Mouse (Mus musculus): ENCODE results near the gene Il17ra. TPM values are rescaled to one million over a fixed set of nuclear protein-coding genes. Genes with fewer than 3 reads are reported as not detected.

The Il17ra gene
- polyA plus RNA-seq, 1 experiment = 36.1 TPM

GRCm38 (mm10) chr6:120504051-120504450 lies 41.0 kb downstream of the Il17ra start:
- no peak for TF ChIP-seq CTCF (conservative IDR thresholded peaks at IDR 0.05; ENCODE audit: insufficient read depth, insufficient read length, low read depth, low read length)
- no peak for TF ChIP-seq POLR2A (IDR thresholded peaks at IDR 0.05; ENCODE audit: low read depth, low read length)
- WGBS = 65% methylated on average over 3 of the region's 3 CpGs

GRCm38 (mm10) chr6:120505531-120505930 lies 42.5 kb downstream of the Il17ra start:
- no peak overlapping the region for H3K4me3 ChIP-seq (ENCODE audit: insufficient read depth, low read depth, low read length)
- peak; percentile 40 for DNase-seq
- TF ChIP-seq CTCF (conservative IDR thresholded peaks at IDR 0.05; ENCODE audit: insufficient read depth, insufficient read length, low read depth, low read length) = no peak
- TF ChIP-seq POLR2A (IDR thresholded peaks at IDR 0.05; ENCODE audit: low read depth, low read length) = no peak
- no peaks in the 10 kb centered on the region for H3K4me1 ChIP-seq (ENCODE audit: control insufficient read depth, insufficient read depth, low read length)
- no peaks in the 10 kb centered on the region for H3K36me3 ChIP-seq (ENCODE audit: control insufficient read depth, insufficient read depth, low read length)
- WGBS = 69% methylated on average over 4 of the region's 4 CpGs
- H3K27me3 ChIP-seq (replicated peaks; ENCODE audit: control insufficient read depth, insufficient read depth, low read length) = no peaks in the 10 kb centered on the region
- H3K27ac ChIP-seq (ENCODE audit: insufficient read depth, low read depth, low read length) = no peak overlapping the region

More at GRCm38 (mm10) chr6:120504051-120504450, 41.0 kb downstream of the Il17ra start:
- Histone ChIP-seq H3K27ac (ENCODE audit: insufficient read depth, low read depth, low read length) (no peak overlapping the region), H3K4me3 (ENCODE audit: insufficient read depth, low read depth, low read length) (no peak overlapping the region), H3K4me1 (ENCODE audit: control insufficient read depth, insufficient read depth, low read length) (no peaks in the 10 kb centered on the region), H3K27me3 (replicated peaks; ENCODE audit: control insufficient read depth, insufficient read depth, low read length) (no peaks in the 10 kb centered on the region), H3K36me3 (ENCODE audit: control insufficient read depth, insufficient read depth, low read length) (no peaks in the 10 kb centered on the region)
- DNase-seq = no peak

- TF ChIP-seq CTCF (conservative IDR thresholded peaks at IDR 0.05; ENCODE audit: insufficient read depth, insufficient read length, low read depth, low read length) (no peak), POLR2A (IDR thresholded peaks at IDR 0.05; ENCODE audit: low read depth, low read length) (no peak)
- H3K27me3 ChIP-seq (replicated peaks; ENCODE audit: control insufficient read depth, insufficient read depth, low read length) = no peaks in the 10 kb centered on the region
- no peaks in the 10 kb centered on the region for H3K4me1 ChIP-seq (ENCODE audit: control insufficient read depth, insufficient read depth, low read length)
- WGBS = 71% methylated on average over 4 of the region's 4 CpGs
- no peaks in the 10 kb centered on the region for H3K36me3 ChIP-seq (ENCODE audit: control insufficient read depth, insufficient read depth, low read length)
- H3K4me3 ChIP-seq (ENCODE audit: insufficient read depth, low read depth, low read length) = no peak overlapping the region
- DNase-seq = no peak
- H3K27ac ChIP-seq (ENCODE audit: insufficient read depth, low read depth, low read length) = no peak overlapping the region
Observed at GRCm38 (mm10) chr6:120508645-120509044, 45.6 kb downstream of the Il17ra start.

- no peak for DNase-seq
- Histone ChIP-seq H3K27ac (ENCODE audit: insufficient read depth, low read depth, low read length) (no peak overlapping the region), H3K4me3 (ENCODE audit: insufficient read depth, low read depth, low read length) (no peak overlapping the region), H3K36me3 (ENCODE audit: control insufficient read depth, insufficient read depth, low read length) (no peaks in the 10 kb centered on the region), H3K4me1 (ENCODE audit: control insufficient read depth, insufficient read depth, low read length) (no peaks in the 10 kb centered on the region), H3K27me3 (replicated peaks; ENCODE audit: control insufficient read depth, insufficient read depth, low read length) (no peaks in the 10 kb centered on the region)
- TF ChIP-seq POLR2A (IDR thresholded peaks at IDR 0.05; ENCODE audit: low read depth, low read length) = no peak
- TF ChIP-seq CTCF (conservative IDR thresholded peaks at IDR 0.05; ENCODE audit: insufficient read depth, insufficient read length, low read depth, low read length) = no peak
- 84% methylated on average over 7 of the region's 7 CpGs for WGBS
Observed at GRCm38 (mm10) chr6:120509975-120510374, 46.9 kb downstream of the Il17ra start.

GRCm38 (mm10) chr6:120510425-120510824 lies 47.4 kb downstream of the Il17ra start:
- Histone ChIP-seq H3K4me3 (ENCODE audit: insufficient read depth, low read depth, low read length) (no peak overlapping the region), H3K4me1 (ENCODE audit: control insufficient read depth, insufficient read depth, low read length) (no peaks in the 10 kb centered on the region), H3K27me3 (replicated peaks; ENCODE audit: control insufficient read depth, insufficient read depth, low read length) (no peaks in the 10 kb centered on the region), H3K27ac (ENCODE audit: insufficient read depth, low read depth, low read length) (no peak overlapping the region), H3K36me3 (ENCODE audit: control insufficient read depth, insufficient read depth, low read length) (no peaks in the 10 kb centered on the region)
- TF ChIP-seq POLR2A (IDR thresholded peaks at IDR 0.05; ENCODE audit: low read depth, low read length) (no peak), CTCF (conservative IDR thresholded peaks at IDR 0.05; ENCODE audit: insufficient read depth, insufficient read length, low read depth, low read length) (no peak)
- 84% methylated on average over 8 of the region's 8 CpGs for WGBS
- no peak for DNase-seq

GRCm38 (mm10) chr6:120511212-120511611 lies 48.2 kb downstream of the Il17ra start:
- no peaks in the 10 kb centered on the region for H3K36me3 ChIP-seq (ENCODE audit: control insufficient read depth, insufficient read depth, low read length)
- H3K27ac ChIP-seq (ENCODE audit: insufficient read depth, low read depth, low read length) = no peak overlapping the region
- no peak for DNase-seq
- TF ChIP-seq POLR2A (IDR thresholded peaks at IDR 0.05; ENCODE audit: low read depth, low read length) (no peak), CTCF (conservative IDR thresholded peaks at IDR 0.05; ENCODE audit: insufficient read depth, insufficient read length, low read depth, low read length) (no peak)
- no peaks in the 10 kb centered on the region for H3K4me1 ChIP-seq (ENCODE audit: control insufficient read depth, insufficient read depth, low read length)
- no peak overlapping the region for H3K4me3 ChIP-seq (ENCODE audit: insufficient read depth, low read depth, low read length)
- 89% methylated on average over 6 of the region's 6 CpGs for WGBS
- no peaks in the 10 kb centered on the region for H3K27me3 ChIP-seq (replicated peaks; ENCODE audit: control insufficient read depth, insufficient read depth, low read length)

GRCm38 (mm10) chr6:120516422-120516821 lies 53.4 kb downstream of the Il17ra start:
- no peaks in the 10 kb centered on the region for H3K27me3 ChIP-seq (replicated peaks; ENCODE audit: control insufficient read depth, insufficient read depth, low read length)
- no peaks in the 10 kb centered on the region for H3K4me1 ChIP-seq (ENCODE audit: control insufficient read depth, insufficient read depth, low read length)
- no peak overlapping the region for H3K27ac ChIP-seq (ENCODE audit: insufficient read depth, low read depth, low read length)
- DNase-seq = no peak
- 92% methylated on average over 4 of the region's 4 CpGs for WGBS
- TF ChIP-seq CTCF (conservative IDR thresholded peaks at IDR 0.05; ENCODE audit: insufficient read depth, insufficient read length, low read depth, low read length) (no peak), POLR2A (IDR thresholded peaks at IDR 0.05; ENCODE audit: low read depth, low read length) (no peak)
- no peak overlapping the region for H3K4me3 ChIP-seq (ENCODE audit: insufficient read depth, low read depth, low read length)
- H3K36me3 ChIP-seq (ENCODE audit: control insufficient read depth, insufficient read depth, low read length) = peaks cover 2% of the 10 kb centered on the region; the same call in 1 of the 2 replicates
